Mouse (Mus musculus) ES-E14 (cell line): ENCODE data around the gene Itih5.

ENCODE experiments used
- HCFC1 ChIP-seq: IDR thresholded peaks from 2 replicates; pipeline ENCODE4 v1.6.1; 2012; ENCODE audit warnings: low read length, inconsistent platforms, borderline replicate concordance; ENCODE audit not compliant: insufficient read depth
- MAFK ChIP-seq: IDR thresholded peaks from 2 replicates; pipeline ENCODE4 v1.6.1; 2014; ENCODE audit warnings: mild to moderate bottlenecking, low read depth, low read length, inconsistent platforms; ENCODE audit not compliant: insufficient read depth
- ZC3H11A ChIP-seq: IDR thresholded peaks from 2 replicates; pipeline ENCODE4 v1.6.1; 2012; ENCODE audit warnings: low read depth, mild to moderate bottlenecking, inconsistent platforms, low read length, borderline replicate concordance

- TF ChIP-seq MAFK (no peak), HCFC1 (no peak), ZC3H11A (no peak)
Observed at GRCm38 (mm10) chr2:10301997-10302396, 148.6 kb downstream of the Itih5 start.
